Mouse (Mus musculus): ENCODE results near the gene Prepl. TPM values are rescaled to one million over a fixed set of nuclear protein-coding genes. Genes with fewer than 3 reads are reported as not detected.

The Prepl gene
- polyA plus RNA-seq, 1 experiment, result 39.2 TPM

GRCm38 (mm10) chr17:85030651-85031050 lies 59.4 kb downstream of the Prepl start:
- no peaks in the 10 kb centered on the region for H3K36me3 ChIP-seq (ENCODE audit: control insufficient read depth, insufficient read depth)
- no peak overlapping the region for H3K4me3 ChIP-seq
- H3ac ChIP-seq (ENCODE audit: control insufficient read depth, insufficient read length), result no peak overlapping the region
- no peaks in the 10 kb centered on the region for H3K79me2 ChIP-seq (ENCODE audit: control insufficient read depth, insufficient read depth)
- TF ChIP-seq TCF12 (IDR thresholded peaks at IDR 0.05; ENCODE audit: insufficient read depth, poor library complexity, severe bottlenecking) (no peak), E2F4 (IDR thresholded peaks at IDR 0.05; ENCODE audit: insufficient read depth) (no peak), MYOD1 (IDR thresholded peaks at IDR 0.05; ENCODE audit: control insufficient read depth in 1 of 3, insufficient read length in 2 of 3, low read depth in 2 of 3) (no peak), POLR2AphosphoS2 (IDR thresholded peaks at IDR 0.05; ENCODE audit: insufficient read length, low read depth) (no peak), POLR2A (IDR thresholded peaks at IDR 0.05; ENCODE audit: insufficient read length, low read depth) (no peak), USF1 (IDR thresholded peaks at IDR 0.05; ENCODE audit: low read depth) (no peak), REST (IDR thresholded peaks at IDR 0.05; ENCODE audit: insufficient read depth, insufficient read length) (no peak), SRF (IDR thresholded peaks at IDR 0.05; ENCODE audit: control insufficient read depth, insufficient read length, low read depth) (no peak), CEBPB (IDR thresholded peaks at IDR 0.05; ENCODE audit: insufficient read depth, poor library complexity, severe bottlenecking) (no peak), MAX (IDR thresholded peaks at IDR 0.05; ENCODE audit: low read depth) (no peak), MYOG (IDR thresholded peaks at IDR 0.05; ENCODE audit: control insufficient read depth in 1 of 3, insufficient read depth in 1 of 3, insufficient read length in 2 of 3, low read depth in 2 of 3) (no peak), TCF3 (IDR thresholded peaks at IDR 0.05; ENCODE audit: insufficient read length, low read depth) (no peak)
- H3K4me2 ChIP-seq (ENCODE audit: low read depth), result no peak overlapping the region
- H3K27me3 ChIP-seq (ENCODE audit: control insufficient read depth, insufficient read depth, insufficient read length), result no peaks in the 10 kb centered on the region

GRCm38 (mm10) chr17:85028797-85029196 lies 61.2 kb downstream of the Prepl start:
- Histone ChIP-seq H3ac (ENCODE audit: control insufficient read depth, insufficient read length) (no peak overlapping the region), H3K4me2 (ENCODE audit: low read depth) (no peak overlapping the region), H3K36me3 (ENCODE audit: control insufficient read depth, insufficient read depth) (no peaks in the 10 kb centered on the region), H3K27me3 (ENCODE audit: control insufficient read depth, insufficient read depth, insufficient read length) (no peaks in the 10 kb centered on the region), H3K79me2 (ENCODE audit: control insufficient read depth, insufficient read depth) (no peaks in the 10 kb centered on the region), H3K4me3 (no peak overlapping the region)
- TF ChIP-seq MYOD1 (IDR thresholded peaks at IDR 0.05; ENCODE audit: control insufficient read depth in 1 of 3, insufficient read length in 2 of 3, low read depth in 2 of 3), result no peak
- TF ChIP-seq POLR2A (IDR thresholded peaks at IDR 0.05; ENCODE audit: insufficient read length, low read depth), result no peak
- TF ChIP-seq USF1 (IDR thresholded peaks at IDR 0.05; ENCODE audit: low read depth), result no peak
- no peak for TF ChIP-seq POLR2AphosphoS2 (IDR thresholded peaks at IDR 0.05; ENCODE audit: insufficient read length, low read depth)
- no peak for TF ChIP-seq MAX (IDR thresholded peaks at IDR 0.05; ENCODE audit: low read depth)
- no peak for TF ChIP-seq MYOG (IDR thresholded peaks at IDR 0.05; ENCODE audit: control insufficient read depth in 1 of 3, insufficient read depth in 1 of 3, insufficient read length in 2 of 3, low read depth in 2 of 3)

GRCm38 (mm10) chr17:85028093-85028739 lies 61.8 kb downstream of the Prepl start, which contains the start of gene Slc3a1:
Gene Slc3a1 (plus strand): TSS chr17:85028376.
- Histone ChIP-seq H3K4me3 (no peak within 1 kb of the TSS), H3K4me2 (ENCODE audit: low read depth) (no peak within 1 kb of the TSS), H3K36me3 (ENCODE audit: control insufficient read depth, insufficient read depth) (no peaks in the 10 kb centered on the region), H3ac (ENCODE audit: control insufficient read depth, insufficient read length) (no peak within 1 kb of the TSS), H3K27me3 (ENCODE audit: control insufficient read depth, insufficient read depth, insufficient read length) (no peaks in the 10 kb centered on the region), H3K79me2 (ENCODE audit: control insufficient read depth, insufficient read depth) (no peaks in the 10 kb centered on the region)
- TF ChIP-seq POLR2AphosphoS2 (IDR thresholded peaks at IDR 0.05; ENCODE audit: insufficient read length, low read depth) (peak; percentile 39), REST (IDR thresholded peaks at IDR 0.05; ENCODE audit: insufficient read depth, insufficient read length) (no peak), TCF3 (IDR thresholded peaks at IDR 0.05; ENCODE audit: insufficient read length, low read depth) (no peak), USF1 (IDR thresholded peaks at IDR 0.05; ENCODE audit: low read depth) (no peak), SRF (IDR thresholded peaks at IDR 0.05; ENCODE audit: control insufficient read depth, insufficient read length, low read depth) (no peak), TCF12 (IDR thresholded peaks at IDR 0.05; ENCODE audit: insufficient read depth, poor library complexity, severe bottlenecking) (no peak)

- no peaks in the 10 kb centered on the region for H3K79me2 ChIP-seq (ENCODE audit: control insufficient read depth, insufficient read depth)
Observed at GRCm38 (mm10) chr17:85027247-85027646, 62.8 kb downstream of the Prepl start.

GRCm38 (mm10) chr17:85026436-85026835 lies 63.6 kb downstream of the Prepl start:
- no peaks in the 10 kb centered on the region for H3K27me3 ChIP-seq (ENCODE audit: control insufficient read depth, insufficient read depth, insufficient read length)
- no peaks in the 10 kb centered on the region for H3K36me3 ChIP-seq (ENCODE audit: control insufficient read depth, insufficient read depth)
- H3K4me3 ChIP-seq, result no peak overlapping the region
- no peak overlapping the region for H3K4me2 ChIP-seq (ENCODE audit: low read depth)
- TF ChIP-seq MYOD1 (IDR thresholded peaks at IDR 0.05; ENCODE audit: control insufficient read depth in 1 of 3, insufficient read length in 2 of 3, low read depth in 2 of 3) (no peak), POLR2AphosphoS2 (IDR thresholded peaks at IDR 0.05; ENCODE audit: insufficient read length, low read depth) (no peak), TCF12 (IDR thresholded peaks at IDR 0.05; ENCODE audit: insufficient read depth, poor library complexity, severe bottlenecking) (no peak), MYOG (IDR thresholded peaks at IDR 0.05; ENCODE audit: control insufficient read depth in 1 of 3, insufficient read depth in 1 of 3, insufficient read length in 2 of 3, low read depth in 2 of 3) (no peak), MAX (IDR thresholded peaks at IDR 0.05; ENCODE audit: low read depth) (no peak), SRF (IDR thresholded peaks at IDR 0.05; ENCODE audit: control insufficient read depth, insufficient read length, low read depth) (no peak), POLR2A (IDR thresholded peaks at IDR 0.05; ENCODE audit: insufficient read length, low read depth) (no peak), CEBPB (IDR thresholded peaks at IDR 0.05; ENCODE audit: insufficient read depth, poor library complexity, severe bottlenecking) (no peak), REST (IDR thresholded peaks at IDR 0.05; ENCODE audit: insufficient read depth, insufficient read length) (no peak), USF1 (IDR thresholded peaks at IDR 0.05; ENCODE audit: low read depth) (no peak), TCF3 (IDR thresholded peaks at IDR 0.05; ENCODE audit: insufficient read length, low read depth) (no peak), E2F4 (IDR thresholded peaks at IDR 0.05; ENCODE audit: insufficient read depth) (no peak)
- H3K79me2 ChIP-seq (ENCODE audit: control insufficient read depth, insufficient read depth), result no peaks in the 10 kb centered on the region
- H3ac ChIP-seq (ENCODE audit: control insufficient read depth, insufficient read length), result no peak overlapping the region

More at GRCm38 (mm10) chr17:85027247-85027646, 62.8 kb downstream of the Prepl start:
- Histone ChIP-seq H3ac (ENCODE audit: control insufficient read depth, insufficient read length) (no peak overlapping the region), H3K4me2 (ENCODE audit: low read depth) (no peak overlapping the region), H3K27me3 (ENCODE audit: control insufficient read depth, insufficient read depth, insufficient read length) (no peaks in the 10 kb centered on the region), H3K36me3 (ENCODE audit: control insufficient read depth, insufficient read depth) (no peaks in the 10 kb centered on the region), H3K4me3 (no peak overlapping the region)
- TF ChIP-seq REST (IDR thresholded peaks at IDR 0.05; ENCODE audit: insufficient read depth, insufficient read length), result no peak
- TF ChIP-seq POLR2AphosphoS2 (IDR thresholded peaks at IDR 0.05; ENCODE audit: insufficient read length, low read depth), result no peak
- no peak for TF ChIP-seq MYOD1 (IDR thresholded peaks at IDR 0.05; ENCODE audit: control insufficient read depth in 1 of 3, insufficient read length in 2 of 3, low read depth in 2 of 3)
- TF ChIP-seq USF1 (IDR thresholded peaks at IDR 0.05; ENCODE audit: low read depth), result no peak
- TF ChIP-seq E2F4 (IDR thresholded peaks at IDR 0.05; ENCODE audit: insufficient read depth), result no peak
- no peak for TF ChIP-seq TCF12 (IDR thresholded peaks at IDR 0.05; ENCODE audit: insufficient read depth, poor library complexity, severe bottlenecking)
- no peak for TF ChIP-seq MAX (IDR thresholded peaks at IDR 0.05; ENCODE audit: low read depth)
- TF ChIP-seq POLR2A (IDR thresholded peaks at IDR 0.05; ENCODE audit: insufficient read length, low read depth), result no peak
